Mouse (Mus musculus) liver, postnatal 0 days (tissue): ENCODE measurements at regions not wholly inside any gene's neighbourhood (a gene's known extent, or its start where the extent isn't known, plus 50 kb on each side); places are given as distances from the start of the nearest gene placed in this dataset.

Source experiments
- CTCF ChIP-seq: sonication (generic); IDR thresholded peaks from 2 replicates; pipeline ENCODE4 v1.5.1; 2016; ENCODE audit warnings: antibody characterized with exemption, low read depth
- EP300 ChIP-seq: IDR thresholded peaks from 2 replicates; pipeline ENCODE4 v1.6.1; 2016; ENCODE audit warnings: antibody characterized with exemption, low read depth, mild to moderate bottlenecking

DNA sequence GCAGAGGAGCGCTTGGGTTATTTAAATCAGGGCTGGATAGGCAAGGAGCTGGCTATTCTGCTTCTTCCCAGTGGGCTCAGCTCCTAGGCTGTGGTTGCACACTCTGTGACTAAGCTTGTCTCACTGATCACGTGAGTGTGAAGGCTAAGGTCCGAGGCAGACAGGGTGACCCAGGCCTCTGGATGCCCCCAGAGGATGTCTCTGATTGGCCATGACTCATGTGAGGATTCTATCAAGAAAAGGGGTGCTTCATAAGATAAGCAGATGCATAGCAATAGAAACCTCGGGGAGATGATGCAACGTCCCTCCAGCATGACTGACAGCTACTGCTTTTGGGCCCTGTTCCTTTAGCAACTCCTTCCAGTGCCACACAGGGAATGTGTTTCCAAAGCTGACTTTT lies 440.2 kb downstream of the Tcerg1l start:
- TF ChIP-seq CTCF (no peak), EP300 (no peak)
